Mouse (Mus musculus): ENCODE results near the gene Zbed4. TPM values are rescaled to one million over a fixed set of nuclear protein-coding genes. Genes with fewer than 3 reads are reported as not detected.

Zbed4 gene
- polyA plus RNA-seq, 1 experiment from 2014 or later, result 4.9 TPM

DNA sequence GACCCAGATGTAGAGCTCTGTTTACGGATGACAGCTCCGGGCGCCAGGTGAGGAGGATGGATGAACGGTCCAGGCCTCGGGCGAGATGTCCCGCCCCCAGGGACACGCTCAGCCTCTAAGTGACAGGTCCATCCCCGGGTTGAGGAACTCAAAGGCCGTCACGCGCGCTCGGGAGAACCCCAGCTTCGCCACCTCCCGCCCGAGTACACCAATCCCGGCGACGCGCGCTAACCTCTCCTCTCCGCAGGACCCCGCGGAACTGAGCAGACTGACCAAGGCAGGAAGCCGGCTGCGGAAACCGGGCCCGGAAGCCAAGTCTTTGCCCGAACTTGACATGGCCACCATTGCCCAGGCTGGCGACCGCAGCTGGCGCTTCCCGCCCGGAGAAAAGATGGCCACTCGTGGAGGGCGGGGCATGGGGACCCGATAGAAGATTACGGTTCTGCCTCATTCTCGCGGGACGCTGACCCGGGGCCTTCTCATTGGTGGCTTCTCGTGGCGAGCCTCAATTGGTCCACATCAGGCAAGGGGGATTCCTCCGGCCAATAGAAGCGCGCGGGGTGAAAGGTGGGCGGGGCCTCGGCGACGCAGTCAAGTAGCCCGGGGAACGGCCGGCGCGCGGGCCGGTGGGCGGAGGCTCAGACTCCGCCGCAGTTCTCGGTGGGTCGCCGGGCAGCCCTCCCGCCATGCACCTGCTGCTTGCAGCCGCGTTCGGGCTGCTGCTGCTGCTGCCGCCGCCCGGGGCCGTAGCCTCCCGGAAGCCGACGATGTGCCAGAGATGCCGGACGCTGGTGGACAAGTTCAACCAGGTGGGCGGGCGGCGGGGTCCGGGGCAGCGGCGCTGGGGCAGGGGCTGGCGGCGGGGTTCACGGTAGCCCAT, 67.8 kb downstream of the Zbed4 start, which contains the start of the genes Alg12 and Creld2:
TSS of gene Alg12 (minus strand) at position 293 of the 880 bp plus-strand sequence.
TSS of gene Creld2 (plus strand) at position 621 of the 880 bp plus-strand sequence.
- Histone ChIP-seq H3K9me3 (ENCODE audit: control insufficient read depth) (no peaks in the 10 kb centered on the region), H3K4me1 (replicated peaks; ENCODE audit: control insufficient read depth, insufficient read depth, low read length) (peaks cover 2% of the 10 kb centered on the region; the same call in 1 of the 2 replicates), H3K27ac (ENCODE audit: low read depth, low read length) (peak within 1 kb of the TSS; percentile 83), H3K4me2 (replicated peaks; ENCODE audit: low read depth) (peak within 1 kb of the TSS; percentile 95), H3K4me3 (ENCODE audit: low read depth, low read length) (peak within 1 kb of the TSS; percentile 88), H3K9ac (ENCODE audit: low read depth, low read length) (peak within 1 kb of the TSS; percentile 79), H3K27me3 (replicated peaks; ENCODE audit: control insufficient read depth, insufficient read depth, low read length) (no peaks in the 10 kb centered on the region), H3K36me3 (ENCODE audit: control insufficient read depth, insufficient read depth) (peaks cover 38% of the 10 kb centered on the region)
- ATAC-seq, result peak; percentile 98
- WGBS, result under 1% methylated on average over 87 of the region's 88 CpGs
- TF ChIP-seq CTCF (IDR thresholded peaks at IDR 0.05; ENCODE audit: low read depth), result no peak

DNA sequence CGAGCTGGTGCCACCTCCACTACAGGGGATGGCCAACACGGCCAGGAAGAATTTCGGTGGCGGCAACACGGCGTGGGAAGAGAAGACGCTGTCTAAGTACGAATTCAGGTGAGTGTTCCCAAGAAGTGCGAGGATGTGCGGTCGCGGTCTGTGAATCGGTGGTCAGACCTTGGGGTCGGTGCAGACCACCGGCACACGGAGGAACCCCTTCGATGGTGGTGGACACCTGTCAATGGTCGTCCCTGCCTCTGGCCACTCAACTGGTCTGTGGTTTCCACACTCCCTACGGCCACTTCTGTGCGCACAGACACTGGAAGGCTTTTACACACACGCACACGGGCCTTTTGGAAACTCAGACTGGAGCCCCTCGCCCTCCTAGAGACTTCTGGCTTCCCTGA, 68.4 kb downstream of the Zbed4 start:
- Histone ChIP-seq H3K36me3 (ENCODE audit: control insufficient read depth, insufficient read depth) (peaks cover 38% of the 10 kb centered on the region), H3K27me3 (replicated peaks; ENCODE audit: control insufficient read depth, insufficient read depth, low read length) (no peaks in the 10 kb centered on the region), H3K4me1 (replicated peaks; ENCODE audit: control insufficient read depth, insufficient read depth, low read length) (peaks cover 2% of the 10 kb centered on the region; the same call in 1 of the 2 replicates), H3K9me3 (ENCODE audit: control insufficient read depth) (no peaks in the 10 kb centered on the region), H3K27ac (ENCODE audit: low read depth, low read length) (peak overlapping the region; percentile 35), H3K4me2 (replicated peaks; ENCODE audit: low read depth) (peak overlapping the region; percentile 95), H3K9ac (ENCODE audit: low read depth, low read length) (peak overlapping the region; percentile 79), H3K4me3 (ENCODE audit: low read depth, low read length) (peak overlapping the region; percentile 88)
- WGBS, result 1% methylated on average over 23 of the region's 23 CpGs
- no peak for ATAC-seq
- no peak for TF ChIP-seq CTCF (IDR thresholded peaks at IDR 0.05; ENCODE audit: low read depth)

DNA sequence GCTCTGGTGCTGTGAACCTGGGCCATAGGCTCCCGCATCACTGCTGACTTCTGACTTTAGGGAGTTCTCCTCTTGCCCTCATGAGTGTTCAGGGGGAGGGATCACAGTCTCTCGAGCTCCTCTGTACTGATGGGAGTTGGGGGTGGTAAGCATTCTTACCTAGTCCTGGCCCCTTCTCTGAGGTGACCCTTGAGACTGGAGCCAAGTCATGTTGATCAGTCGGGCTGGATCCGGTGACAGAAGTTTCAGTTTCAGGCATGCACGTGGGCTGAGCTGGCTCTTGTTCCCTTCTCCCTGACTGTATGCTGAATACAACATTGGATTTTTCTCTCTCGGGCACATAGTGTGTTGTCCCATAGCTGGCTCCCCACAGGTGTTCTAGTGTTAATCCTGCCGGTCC, 69.9 kb downstream of the Zbed4 start:
- Histone ChIP-seq H3K4me1 (replicated peaks; ENCODE audit: control insufficient read depth, insufficient read depth, low read length) (peaks cover 2% of the 10 kb centered on the region; the same call in 1 of the 2 replicates), H3K4me3 (ENCODE audit: low read depth, low read length) (no peak overlapping the region), H3K4me2 (replicated peaks; ENCODE audit: low read depth) (no peak overlapping the region), H3K27me3 (replicated peaks; ENCODE audit: control insufficient read depth, insufficient read depth, low read length) (no peaks in the 10 kb centered on the region), H3K27ac (ENCODE audit: low read depth, low read length) (no peak overlapping the region; the same call in 1 of the 2 replicates), H3K9ac (ENCODE audit: low read depth, low read length) (no peak overlapping the region), H3K36me3 (ENCODE audit: control insufficient read depth, insufficient read depth) (peaks cover 45% of the 10 kb centered on the region), H3K9me3 (ENCODE audit: control insufficient read depth) (no peaks in the 10 kb centered on the region)
- ATAC-seq, result no peak
- WGBS, result 74% methylated on average over 7 of the region's 7 CpGs
- TF ChIP-seq CTCF (IDR thresholded peaks at IDR 0.05; ENCODE audit: low read depth), result no peak

DNA sequence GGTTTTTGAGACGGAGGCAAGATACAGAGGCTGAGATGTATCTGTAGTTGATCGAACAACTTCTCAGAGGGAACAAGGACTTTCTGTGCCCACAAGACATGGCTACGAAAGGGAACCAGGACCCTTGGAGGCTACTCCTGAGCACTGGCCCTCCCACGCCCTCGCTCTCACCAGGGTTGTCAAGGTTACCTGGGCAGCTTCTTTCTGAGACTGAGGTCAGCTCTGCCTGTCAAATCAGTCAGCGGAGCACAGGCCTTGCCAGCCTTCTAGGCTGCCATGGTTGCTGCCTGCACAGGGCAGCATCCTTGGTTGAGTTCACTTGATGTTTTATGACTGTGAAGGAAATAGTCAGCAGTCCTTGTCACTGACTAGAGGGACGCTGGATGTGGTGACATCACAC, 71.1 kb downstream of the Zbed4 start:
- no peak for TF ChIP-seq CTCF (IDR thresholded peaks at IDR 0.05; ENCODE audit: low read depth)
- no peak overlapping the region for H3K27ac ChIP-seq (ENCODE audit: low read depth, low read length)

DNA sequence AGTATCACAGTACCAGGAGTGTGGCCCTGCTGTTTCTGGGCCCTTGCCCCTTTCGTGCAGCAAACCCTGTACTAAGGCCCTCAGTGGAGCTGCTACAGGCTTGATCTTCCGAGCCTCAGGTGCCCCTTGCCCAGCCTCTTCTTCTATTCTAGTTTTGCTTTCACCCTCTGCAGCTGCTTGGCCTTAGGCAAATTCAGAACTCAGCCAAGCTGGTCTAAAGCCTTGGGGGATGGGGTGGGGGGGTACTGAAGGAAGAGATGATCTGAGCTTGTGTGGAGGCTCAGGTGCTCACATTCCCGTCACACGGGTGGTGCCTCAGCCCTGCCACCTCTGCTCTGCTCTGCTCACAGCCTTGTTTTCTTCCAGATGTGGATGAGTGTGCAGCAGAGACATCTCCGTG, 71.9 kb downstream of the Zbed4 start:
- WGBS, result 98% methylated on average over 5 of the region's 5 CpGs
- H3K9me3 ChIP-seq (ENCODE audit: control insufficient read depth), result no peaks in the 10 kb centered on the region
- no peak overlapping the region for H3K27ac ChIP-seq (ENCODE audit: low read depth, low read length)
- no peak overlapping the region for H3K4me3 ChIP-seq (ENCODE audit: low read depth, low read length)
- H3K36me3 ChIP-seq (ENCODE audit: control insufficient read depth, insufficient read depth), result peaks cover 45% of the 10 kb centered on the region
- ATAC-seq, result no peak
- H3K4me2 ChIP-seq (replicated peaks; ENCODE audit: low read depth), result no peak overlapping the region
- H3K9ac ChIP-seq (ENCODE audit: low read depth, low read length), result no peak overlapping the region
- no peak for TF ChIP-seq CTCF (IDR thresholded peaks at IDR 0.05; ENCODE audit: low read depth)
- no peaks in the 10 kb centered on the region for H3K27me3 ChIP-seq (replicated peaks; ENCODE audit: control insufficient read depth, insufficient read depth, low read length)
- H3K4me1 ChIP-seq (replicated peaks; ENCODE audit: control insufficient read depth, insufficient read depth, low read length), result peaks cover 2% of the 10 kb centered on the region; the same call in 1 of the 2 replicates

More for the DNA sequence above, 71.1 kb downstream of the Zbed4 start:
- Histone ChIP-seq H3K27me3 (replicated peaks; ENCODE audit: control insufficient read depth, insufficient read depth, low read length) (no peaks in the 10 kb centered on the region), H3K9me3 (ENCODE audit: control insufficient read depth) (no peaks in the 10 kb centered on the region), H3K9ac (ENCODE audit: low read depth, low read length) (no peak overlapping the region), H3K4me3 (ENCODE audit: low read depth, low read length) (no peak overlapping the region), H3K36me3 (ENCODE audit: control insufficient read depth, insufficient read depth) (peaks cover 45% of the 10 kb centered on the region), H3K4me2 (replicated peaks; ENCODE audit: low read depth) (no peak overlapping the region), H3K4me1 (replicated peaks; ENCODE audit: control insufficient read depth, insufficient read depth, low read length) (peaks cover 2% of the 10 kb centered on the region; the same call in 1 of the 2 replicates)
- WGBS, result 88% methylated on average over 7 of the region's 7 CpGs
- no peak for ATAC-seq

DNA sequence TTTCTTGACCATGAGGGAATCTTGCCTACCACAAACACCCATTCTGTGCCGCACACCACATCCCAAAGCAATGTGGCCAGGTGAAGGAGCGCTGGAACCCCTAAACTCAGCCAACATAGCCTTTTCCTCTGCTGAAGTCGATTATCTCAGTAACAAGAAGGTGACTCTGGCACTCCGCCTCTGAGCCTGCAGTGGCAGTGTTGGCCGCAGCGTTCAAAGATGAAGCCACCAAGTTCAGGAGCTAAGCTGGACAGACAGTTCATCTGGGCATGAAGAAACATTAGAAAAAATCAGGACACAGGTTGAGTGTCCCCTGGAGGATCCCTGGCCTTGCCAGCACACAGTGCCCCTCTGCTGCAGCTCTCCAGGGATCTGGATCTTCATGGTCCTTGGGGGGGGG, 76.0 kb downstream of the Zbed4 start:
- no peak for ATAC-seq
- no peak overlapping the region for H3K4me2 ChIP-seq (replicated peaks; ENCODE audit: low read depth)
- no peaks in the 10 kb centered on the region for H3K9me3 ChIP-seq (ENCODE audit: control insufficient read depth)
- no peak overlapping the region for H3K4me3 ChIP-seq (ENCODE audit: low read depth, low read length)
- no peaks in the 10 kb centered on the region for H3K4me1 ChIP-seq (replicated peaks; ENCODE audit: control insufficient read depth, insufficient read depth, low read length)
- TF ChIP-seq CTCF (IDR thresholded peaks at IDR 0.05; ENCODE audit: low read depth), result no peak
- H3K27ac ChIP-seq (ENCODE audit: low read depth, low read length), result no peak overlapping the region
- H3K27me3 ChIP-seq (replicated peaks; ENCODE audit: control insufficient read depth, insufficient read depth, low read length), result no peaks in the 10 kb centered on the region
- H3K36me3 ChIP-seq (ENCODE audit: control insufficient read depth, insufficient read depth), result peaks cover 37% of the 10 kb centered on the region
- WGBS, result 92% methylated on average over 6 of the region's 6 CpGs
- no peak overlapping the region for H3K9ac ChIP-seq (ENCODE audit: low read depth, low read length)
